9 mouse cellular contexts compared by ENCODE assay signal in genomic region chrX:166477393-166477792, GRCm38 (mm10). TPM values are rescaled to one million over a fixed set of nuclear protein-coding genes. Genes with fewer than 3 reads are reported as not detected.
A peak's percentile ranks its signal among the peaks of the same experiment; 100 is the strongest.
DNase-seq lines count a peak whose midpoint lies in the region; ATAC-seq and TF ChIP-seq lines count a peak whose summit lies in the region.
"Had no signal": no experiment of that assay in that cellular context is flagged by ENCODE, and none has a peak within 500 bp of the region (broad histone marks: within the 10 kb centered on the region; RNA-seq: fewer than 3 reads in every experiment).

No protein-coding gene starts in this region.

- no peak for ATAC-seq in embryonic facial prominence, embryonic 15.5 days (ENCODE audit: insufficient number of reproducible peaks, low FRiP score, low TSS enrichment, low read depth)
- no peak for ATAC-seq in intestine, embryonic 15.5 days
- ATAC-seq in midbrain, embryonic 16.5 days = no peak

- no peaks in the 10 kb centered on the region for H3K27me3 ChIP-seq in embryonic facial prominence, embryonic 15.5 days
- no peaks in the 10 kb centered on the region for H3K27me3 ChIP-seq in intestine, embryonic 15.5 days (replicated peaks)
- H3K27me3 ChIP-seq in midbrain, embryonic 16.5 days (ENCODE audit: control insufficient read depth, insufficient read depth, low read depth, low read length) = no peaks in the 10 kb centered on the region

- H3K4me1 ChIP-seq in embryonic facial prominence, embryonic 15.5 days = no peaks in the 10 kb centered on the region
- no peaks in the 10 kb centered on the region for H3K4me1 ChIP-seq in intestine, embryonic 15.5 days (replicated peaks)
- H3K4me1 ChIP-seq in midbrain, embryonic 16.5 days (ENCODE audit: control insufficient read depth, insufficient read depth, low read length) = peaks cover 13% of the 10 kb centered on the region

- no peak overlapping the region for H3K9ac ChIP-seq in embryonic facial prominence, embryonic 15.5 days
- no peak overlapping the region for H3K9ac ChIP-seq in intestine, embryonic 15.5 days
- H3K9ac ChIP-seq in midbrain, embryonic 16.5 days (ENCODE audit: low read depth, low read length) = no peak overlapping the region

- H3K27ac ChIP-seq in left cerebral cortex, adult 2 months = no peak overlapping the region
- H3K27ac ChIP-seq in embryonic facial prominence, embryonic 15.5 days (replicated peaks) = no peak overlapping the region
- no peak overlapping the region for H3K27ac ChIP-seq in intestine, embryonic 15.5 days
- no peak overlapping the region for H3K27ac ChIP-seq in midbrain, embryonic 16.5 days (ENCODE audit: low read length)

- no peak for TF ChIP-seq CTCF in left cerebral cortex, adult 2 months (IDR thresholded peaks at IDR 0.05)

- intact Hi-C loops in left cerebral cortex, adult 2 months (cut with DNase I) = loop anchor here (5.0 kb wide), 1 partner anchor 35 kb away; the partner anchor contains the start of genes Ofd1 and Trappc2

- no peaks in the 10 kb centered on the region for H3K9me3 ChIP-seq in embryonic facial prominence, embryonic 15.5 days (replicated peaks)
- H3K9me3 ChIP-seq in intestine, embryonic 15.5 days = no peaks in the 10 kb centered on the region
- no peaks in the 10 kb centered on the region for H3K9me3 ChIP-seq in midbrain, embryonic 16.5 days (replicated peaks; ENCODE audit: control insufficient read depth, low read length, poor library complexity, severe bottlenecking)

- DNase-seq in left cerebral cortex, adult 2 months (ENCODE audit: extremely low spot score in 1 of 2, low spot score in 2 of 2) = no peak
- no peak for DNase-seq in left cerebral cortex, adult 8-10 months (ENCODE audit: low spot score in 2 of 2)
- no peak for DNase-seq in cerebellum, adult 11 months
- DNase-seq in thymus, postnatal 14 days = no peak
- no peak for DNase-seq in retina, embryonic 14.5 days (ENCODE audit: low spot score)
- DNase-seq: cerebellum, adult 18-20 months had no signal

- H3K4me3 ChIP-seq in left cerebral cortex, adult 2 months = peak overlapping the region; percentile 22
- peak overlapping the region; percentile 25 for H3K4me3 ChIP-seq in embryonic facial prominence, embryonic 15.5 days (replicated peaks)
- no peak overlapping the region for H3K4me3 ChIP-seq in intestine, embryonic 15.5 days (replicated peaks)
- peak overlapping the region; percentile 6; the same call in 1 of the 2 replicates for H3K4me3 ChIP-seq in midbrain, embryonic 16.5 days (ENCODE audit: low read depth, low read length)

- WGBS in embryonic facial prominence, embryonic 15.5 days = 39% methylated on average over 6 of the region's 6 CpGs
- 62% methylated on average over 6 of the region's 6 CpGs for WGBS in intestine, embryonic 15.5 days
- 66% methylated on average over 6 of the region's 6 CpGs for WGBS in midbrain, embryonic 16.5 days

- H3K4me2 ChIP-seq in embryonic facial prominence, embryonic 15.5 days (replicated peaks) = peak overlapping the region; percentile 47
- H3K4me2 ChIP-seq in intestine, embryonic 15.5 days (replicated peaks) = peak overlapping the region; percentile 53
- peak overlapping the region; percentile 45 for H3K4me2 ChIP-seq in midbrain, embryonic 16.5 days (ENCODE audit: low read length)

- no peaks in the 10 kb centered on the region for H3K36me3 ChIP-seq in embryonic facial prominence, embryonic 15.5 days
- no peaks in the 10 kb centered on the region for H3K36me3 ChIP-seq in intestine, embryonic 15.5 days
- H3K36me3 ChIP-seq in midbrain, embryonic 16.5 days (ENCODE audit: control insufficient read depth, insufficient read depth, low read length) = no peaks in the 10 kb centered on the region

RNA-seq across cellular contexts. Expression of gene Rab9, which starts 2.3 kb away (rescaled TPM):
- 10 to 100 TPM; 30.7 to 34.0 TPM for total RNA-seq in left cerebral cortex, adult 2 months (2021)
- total RNA-seq in left cerebral cortex, adult 8-10 months (2022) = 10 to 100 TPM; 35.2 to 41.2 (median 36.3) TPM
- polyA plus RNA-seq in embryonic facial prominence, embryonic 15.5 days (2015; fragmentation: Nextera tagmentation; extraction: Ambion mirVana) = 49.8 and 51.9 TPM in 2 replicates
- polyA plus RNA-seq in intestine, embryonic 15.5 days (2015; fragmentation: Nextera tagmentation; extraction: Ambion mirVana) = 61.0 and 67.4 TPM in 2 replicates
- 45.0 and 47.0 TPM in 2 replicates for polyA plus RNA-seq in midbrain, embryonic 16.5 days (2015; fragmentation: Nextera tagmentation; extraction: Ambion mirVana)

RNA-seq across cellular contexts. Expression of gene Ofd1, which starts 36.9 kb away (rescaled TPM):
- 1 to 10 TPM; 4.8 to 5.4 TPM for total RNA-seq in left cerebral cortex, adult 2 months (2021)
- total RNA-seq in left cerebral cortex, adult 8-10 months (2022) = 1 to 10 TPM; 6.5 to 7.1 (median 6.6) TPM
- polyA plus RNA-seq in embryonic facial prominence, embryonic 15.5 days (2015; fragmentation: Nextera tagmentation; extraction: Ambion mirVana) = 6.5 and 7.1 TPM in 2 replicates
- 4.8 and 5.8 TPM in 2 replicates for polyA plus RNA-seq in intestine, embryonic 15.5 days (2015; fragmentation: Nextera tagmentation; extraction: Ambion mirVana)
- 5.7 and 6.3 TPM in 2 replicates for polyA plus RNA-seq in midbrain, embryonic 16.5 days (2015; fragmentation: Nextera tagmentation; extraction: Ambion mirVana)

RNA-seq across cellular contexts. Expression of gene Trappc2, which starts 37.0 kb away (rescaled TPM):
- 10 to 100 TPM; 46.9 to 52.9 TPM for total RNA-seq in left cerebral cortex, adult 2 months (2021)
- 10 to 100 TPM; 42.3 to 52.4 (median 47.3) TPM for total RNA-seq in left cerebral cortex, adult 8-10 months (2022)
- 29.0 and 30.3 TPM in 2 replicates for polyA plus RNA-seq in embryonic facial prominence, embryonic 15.5 days (2015; fragmentation: Nextera tagmentation; extraction: Ambion mirVana)
- 22.5 and 25.4 TPM in 2 replicates for polyA plus RNA-seq in intestine, embryonic 15.5 days (2015; fragmentation: Nextera tagmentation; extraction: Ambion mirVana)
- polyA plus RNA-seq in midbrain, embryonic 16.5 days (2015; fragmentation: Nextera tagmentation; extraction: Ambion mirVana) = 92.9 and 98.7 TPM in 2 replicates

RNA-seq across cellular contexts. Expression of gene Tceanc, which starts 41.0 kb away (rescaled TPM):
- total RNA-seq in left cerebral cortex, adult 2 months (2021) = 1 to 10 TPM; 1.4 to 2.9 TPM
- 1 to 10 TPM; 1.5 to 2.7 (median 2.4) TPM for total RNA-seq in left cerebral cortex, adult 8-10 months (2022)
- polyA plus RNA-seq in embryonic facial prominence, embryonic 15.5 days (2015; fragmentation: Nextera tagmentation; extraction: Ambion mirVana) = 6.5 and 6.8 TPM in 2 replicates
- polyA plus RNA-seq in intestine, embryonic 15.5 days (2015; fragmentation: Nextera tagmentation; extraction: Ambion mirVana) = 5.5 and 5.9 TPM in 2 replicates
- polyA plus RNA-seq in midbrain, embryonic 16.5 days (2015; fragmentation: Nextera tagmentation; extraction: Ambion mirVana) = 4.9 and 6.0 TPM in 2 replicates
